Mouse (Mus musculus) erythroblast, embryonic 14.5 days (primary cell): ENCODE measurements around the gene Snx1. TPM values are rescaled to one million over a fixed set of nuclear protein-coding genes. Genes with fewer than 3 reads are reported as not detected.

Experiments used
- H3K27me3 ChIP-seq: 2 replicates; pipeline ENCODE4 v1.6.1; 2012; ENCODE audit warnings: inconsistent platforms; ENCODE audit not compliant: control insufficient read depth
- H3K36me3 ChIP-seq: 2 replicates; pipeline ENCODE4 v1.6.1; 2012; ENCODE audit warnings: mild to moderate bottlenecking, inconsistent platforms; ENCODE audit not compliant: control insufficient read depth
- H3K4me1 ChIP-seq: 2 replicates; pipeline ENCODE4 v1.6.1; 2012; ENCODE audit warnings: inconsistent platforms; ENCODE audit not compliant: control insufficient read depth
- H3K4me3 ChIP-seq: replicated peaks from 2 replicates; pipeline ENCODE3; 2012; ENCODE audit warnings: moderate library complexity, mild to moderate bottlenecking, inconsistent platforms
- H3K9me3 ChIP-seq: 2 replicates; pipeline ENCODE4 v1.6.1; 2012; ENCODE audit warnings: low read length, inconsistent platforms, mixed read lengths; ENCODE audit not compliant: control insufficient read depth
- GATA1 ChIP-seq: IDR thresholded peaks from 2 replicates; pipeline ENCODE4 v1.6.1; 2012; ENCODE audit warnings: low read length, inconsistent platforms, mixed read lengths
- TAL1 ChIP-seq: IDR thresholded peaks from 3 replicates; pipeline ENCODE4 v1.6.1; 2012; ENCODE audit warnings: low read length, inconsistent platforms, mixed read lengths
- polyA plus RNA-seq: library from polyadenylated mRNA; stranded (reverse); fragments of >175 nt; gene quantifications from 2 replicates; pipeline ENCODE4 v1.2.3, GENCODE M21; 2012

Gene Snx1
- polyA plus RNA-seq, 1 experiment: 14.6 TPM

DNA sequence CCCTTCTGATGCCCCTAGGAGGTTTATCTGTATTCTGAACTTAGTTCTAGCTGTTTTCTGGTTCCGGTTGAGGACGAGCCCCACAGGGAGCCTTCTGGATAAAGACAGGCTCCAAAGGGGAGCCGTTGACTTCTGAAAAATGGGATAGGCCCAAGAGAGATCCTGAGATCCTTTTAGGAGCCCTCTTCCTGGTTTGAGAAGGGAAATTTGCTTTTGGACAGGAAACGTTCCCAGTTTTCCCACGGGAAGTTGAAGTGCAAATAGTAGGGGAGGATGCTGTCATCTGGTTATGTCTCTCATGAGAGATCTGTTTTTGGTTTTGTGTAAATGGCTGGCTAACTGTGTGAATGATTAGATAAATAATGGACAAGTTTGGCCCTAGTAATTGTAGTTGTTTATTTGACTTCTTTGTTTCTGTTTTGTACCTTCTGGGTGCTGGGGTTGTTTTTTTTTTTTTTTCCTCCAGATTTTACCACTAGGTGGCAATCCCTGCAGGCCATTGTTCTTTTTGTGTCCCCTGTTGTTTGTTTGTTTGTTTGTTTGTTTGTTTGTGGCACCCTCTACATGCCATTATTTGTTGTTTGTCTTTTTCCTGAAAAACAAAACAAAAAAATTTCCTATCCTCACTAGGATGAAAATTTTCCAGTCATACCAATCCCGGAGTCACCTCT, 76.3 kb downstream of the Snx1 start:
- peaks cover 4% of the 10 kb centered on the region for H3K4me1 ChIP-seq

GRCm38 (mm10) chr9:66043241-66043640, 83.1 kb downstream of the Snx1 start:
- Histone ChIP-seq H3K36me3 (peaks cover 20% of the 10 kb centered on the region), H3K27me3 (no peaks in the 10 kb centered on the region), H3K4me1 (no peaks in the 10 kb centered on the region), H3K9me3 (no peaks in the 10 kb centered on the region), H3K4me3 (no peak overlapping the region)
- TF ChIP-seq GATA1 (no peak), TAL1 (no peak)

More for the DNA sequence above, 76.3 kb downstream of the Snx1 start:
- H3K9me3 ChIP-seq: peaks cover 7% of the 10 kb centered on the region
- TF ChIP-seq TAL1 (no peak), GATA1 (no peak)
- H3K36me3 ChIP-seq: no peaks in the 10 kb centered on the region; the same call in 1 of the 2 replicates
- H3K4me3 ChIP-seq: no peak overlapping the region
- no peaks in the 10 kb centered on the region for H3K27me3 ChIP-seq

- no peaks in the 10 kb centered on the region for H3K27me3 ChIP-seq
- H3K4me1 ChIP-seq: no peaks in the 10 kb centered on the region
- no peak overlapping the region for H3K4me3 ChIP-seq
- peaks cover 22% of the 10 kb centered on the region for H3K36me3 ChIP-seq
- no peaks in the 10 kb centered on the region for H3K9me3 ChIP-seq
- no peak for TF ChIP-seq TAL1
- TF ChIP-seq GATA1: no peak
Measured at GRCm38 (mm10) chr9:66042331-66042730, 84.1 kb downstream of the Snx1 start.

DNA sequence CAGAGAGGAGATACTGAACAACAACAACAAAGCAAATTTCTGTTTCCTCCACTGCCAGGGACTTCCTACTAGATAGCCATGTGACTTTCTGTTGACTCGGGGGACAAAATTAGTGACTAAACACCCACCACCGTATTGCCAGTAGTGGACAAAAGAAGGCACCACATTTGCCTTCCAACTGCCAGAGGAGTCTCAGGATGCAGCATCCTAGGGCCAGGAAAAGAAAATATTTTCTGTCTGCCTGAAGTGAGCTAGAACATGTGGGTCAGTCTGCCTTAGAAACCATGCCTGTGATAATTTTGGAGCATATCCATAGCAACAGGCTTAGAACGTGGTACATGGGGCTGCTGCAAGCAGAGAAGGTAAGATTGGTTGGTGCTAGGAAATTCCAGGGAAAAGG, 85.6 kb downstream of the Snx1 start:
- H3K4me1 ChIP-seq: no peaks in the 10 kb centered on the region
- H3K27me3 ChIP-seq: no peaks in the 10 kb centered on the region
- no peak for TF ChIP-seq TAL1
- no peak for TF ChIP-seq GATA1
- peaks cover 22% of the 10 kb centered on the region for H3K36me3 ChIP-seq
- no peak overlapping the region for H3K4me3 ChIP-seq
- no peaks in the 10 kb centered on the region for H3K9me3 ChIP-seq

- Histone ChIP-seq H3K4me3 (no peak overlapping the region), H3K4me1 (no peaks in the 10 kb centered on the region), H3K36me3 (peaks cover 24% of the 10 kb centered on the region), H3K27me3 (no peaks in the 10 kb centered on the region), H3K9me3 (no peaks in the 10 kb centered on the region)
- TF ChIP-seq TAL1 (no peak), GATA1 (no peak)
Measured at GRCm38 (mm10) chr9:66039290-66039689, 87.1 kb downstream of the Snx1 start.

DNA sequence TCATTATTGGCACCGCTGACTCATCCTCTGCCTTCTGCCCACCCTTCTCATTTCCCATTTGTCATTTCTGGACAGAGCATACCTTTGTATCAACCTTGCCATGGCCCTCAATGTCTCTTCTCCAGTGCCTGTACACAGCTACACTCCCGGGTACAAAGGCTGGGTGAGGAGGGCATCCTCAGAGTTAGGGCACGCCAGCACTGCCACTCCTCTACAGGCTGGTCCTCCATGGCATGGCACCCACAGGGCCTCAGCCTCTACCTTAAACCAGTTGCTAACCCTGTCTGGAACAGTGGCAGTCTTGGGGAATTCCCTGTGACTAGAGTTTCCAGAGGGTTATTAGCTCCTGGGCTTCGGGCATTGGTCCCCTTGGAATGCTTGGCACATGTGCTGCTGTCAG, 87.8 kb downstream of the Snx1 start:
- no peaks in the 10 kb centered on the region for H3K4me1 ChIP-seq
- TF ChIP-seq TAL1: no peak
- TF ChIP-seq GATA1: no peak
- no peak overlapping the region for H3K4me3 ChIP-seq
- H3K9me3 ChIP-seq: no peaks in the 10 kb centered on the region
- H3K36me3 ChIP-seq: peaks cover 24% of the 10 kb centered on the region
- H3K27me3 ChIP-seq: no peaks in the 10 kb centered on the region

Other genes starting within 250 kb of the Snx1 start
- 0.32 and 0.60 TPM in 2 replicates for gene Pclaf, start 236.3 kb downstream of the Snx1 start, polyA plus RNA-seq
- 0.06 and 0.07 TPM in 2 replicates for gene Trip4, start 217.8 kb downstream of the Snx1 start, polyA plus RNA-seq
- 0.10 and 0.24 TPM in 2 replicates for gene Csnk1g1, start 217.7 kb downstream of the Snx1 start, polyA plus RNA-seq
- 10.8 and 12.3 TPM in 2 replicates for gene Ppib, start 66.4 kb downstream of the Snx1 start, polyA plus RNA-seq
- gene Snx22, start 56.9 kb downstream of the Snx1 start, polyA plus RNA-seq: 13.3 and 20.5 TPM in 2 replicates
- gene Ciao2a, start within 50 bp of the Snx1 start, polyA plus RNA-seq: 2.5 and 3.8 TPM in 2 replicates
- gene Dapk2, start 31.6 kb upstream of the Snx1 start, polyA plus RNA-seq: 7.8 and 10.8 TPM in 2 replicates
- 1.9 and 2.0 TPM in 2 replicates for gene Herc1, start 223.9 kb upstream of the Snx1 start, polyA plus RNA-seq